Mouse (Mus musculus): ENCODE data around the gene Tmem259. TPM values are rescaled to one million over a fixed set of nuclear protein-coding genes. Genes with fewer than 3 reads are reported as not detected.

Tmem259 gene
- total RNA-seq, 4 experiments from 2014 or later: 116 to 120 (median 117) TPM

DNA sequence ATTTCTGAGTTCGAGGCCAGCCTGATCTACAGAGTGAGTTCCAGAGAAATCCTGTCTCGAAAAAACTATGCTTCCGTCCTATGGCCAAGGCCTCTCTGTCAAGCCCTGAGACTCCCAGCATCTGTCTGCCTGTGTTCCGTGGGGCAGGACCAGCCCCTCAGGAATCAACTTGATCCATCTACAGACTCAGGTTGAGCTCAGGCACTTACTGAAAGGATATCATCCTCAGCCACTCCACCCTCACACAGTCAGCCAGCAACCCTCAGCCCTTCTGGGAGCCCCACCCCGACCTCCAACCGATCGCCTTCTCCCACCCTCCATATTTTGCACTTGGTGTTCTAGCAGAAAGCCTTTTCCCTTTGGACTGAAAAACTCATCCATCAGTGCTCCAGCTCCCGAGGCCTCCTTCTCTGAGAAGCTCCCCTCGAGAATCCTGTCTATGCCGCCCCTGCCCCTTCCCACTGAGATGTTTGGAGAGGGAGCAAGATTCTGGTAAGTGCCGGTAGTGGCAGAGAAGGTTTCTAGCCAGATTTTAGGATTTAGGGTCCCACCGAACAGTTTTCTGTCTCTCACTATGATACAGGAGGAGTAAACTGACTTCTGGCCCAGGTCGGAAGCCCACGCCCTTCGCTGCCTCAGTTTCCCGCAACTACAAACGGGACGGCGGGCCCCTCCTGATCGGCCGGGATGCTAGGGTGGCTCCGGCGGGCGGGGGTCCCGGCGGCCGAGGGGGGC is 3.8 kb upstream of the Tmem259 start:
- peak; percentile 28 for DNase-seq (ENCODE audit: low spot score)

DNA sequence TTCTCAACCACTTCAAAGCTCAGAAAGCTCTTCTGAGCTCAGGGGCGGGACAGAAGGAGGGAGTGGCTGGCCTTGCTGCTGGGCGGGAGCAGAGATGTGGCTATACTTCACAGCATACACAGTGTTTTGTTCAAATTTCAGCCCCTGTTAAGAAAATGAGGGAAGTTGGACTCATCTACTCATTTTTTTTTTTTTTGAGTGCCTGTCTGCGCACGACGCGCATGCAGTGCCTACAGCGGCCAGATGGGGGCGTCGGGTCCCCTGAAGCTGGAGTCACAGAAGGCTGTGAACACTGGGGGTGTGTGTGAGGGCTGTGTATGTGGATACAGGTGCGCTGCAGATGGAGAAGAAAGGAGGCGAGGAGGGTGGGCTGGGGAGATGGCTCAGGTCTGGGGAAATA is 2.8 kb upstream of the Tmem259 start:
- DNase-seq (ENCODE audit: low spot score): peak; percentile 83

DNA sequence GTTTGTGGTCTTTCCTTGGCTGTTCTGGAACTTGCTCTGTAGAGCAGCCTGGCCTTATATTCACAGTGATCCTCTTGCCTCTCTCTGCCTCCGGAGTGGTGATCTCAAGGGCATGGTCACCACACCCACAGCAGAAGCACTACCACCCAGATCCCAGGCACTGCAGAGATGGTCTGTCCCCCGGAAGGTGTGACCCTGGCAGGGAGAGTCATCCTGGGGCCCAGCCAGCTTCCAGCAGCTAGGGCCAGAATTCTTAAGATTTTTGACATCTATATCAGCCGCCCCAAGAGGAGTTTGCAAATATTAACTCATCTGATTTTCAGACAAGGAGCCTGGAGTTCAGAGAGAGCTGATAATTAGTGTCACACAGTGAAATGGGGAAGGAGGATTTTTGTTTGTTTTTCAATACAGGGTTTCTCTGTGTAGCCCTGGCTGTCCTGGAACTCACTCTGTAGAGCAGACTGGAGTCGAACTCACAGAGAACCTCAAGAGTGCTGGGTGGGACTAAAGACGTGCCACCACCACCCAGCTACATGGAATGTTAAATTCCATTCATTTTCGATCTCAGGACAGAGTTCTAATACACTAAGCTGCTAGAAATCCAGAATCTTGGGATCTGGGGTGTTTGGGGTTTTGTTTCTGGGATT is 2.2 kb upstream of the Tmem259 start:
- DNase-seq (ENCODE audit: low spot score): peak; percentile 43

DNA sequence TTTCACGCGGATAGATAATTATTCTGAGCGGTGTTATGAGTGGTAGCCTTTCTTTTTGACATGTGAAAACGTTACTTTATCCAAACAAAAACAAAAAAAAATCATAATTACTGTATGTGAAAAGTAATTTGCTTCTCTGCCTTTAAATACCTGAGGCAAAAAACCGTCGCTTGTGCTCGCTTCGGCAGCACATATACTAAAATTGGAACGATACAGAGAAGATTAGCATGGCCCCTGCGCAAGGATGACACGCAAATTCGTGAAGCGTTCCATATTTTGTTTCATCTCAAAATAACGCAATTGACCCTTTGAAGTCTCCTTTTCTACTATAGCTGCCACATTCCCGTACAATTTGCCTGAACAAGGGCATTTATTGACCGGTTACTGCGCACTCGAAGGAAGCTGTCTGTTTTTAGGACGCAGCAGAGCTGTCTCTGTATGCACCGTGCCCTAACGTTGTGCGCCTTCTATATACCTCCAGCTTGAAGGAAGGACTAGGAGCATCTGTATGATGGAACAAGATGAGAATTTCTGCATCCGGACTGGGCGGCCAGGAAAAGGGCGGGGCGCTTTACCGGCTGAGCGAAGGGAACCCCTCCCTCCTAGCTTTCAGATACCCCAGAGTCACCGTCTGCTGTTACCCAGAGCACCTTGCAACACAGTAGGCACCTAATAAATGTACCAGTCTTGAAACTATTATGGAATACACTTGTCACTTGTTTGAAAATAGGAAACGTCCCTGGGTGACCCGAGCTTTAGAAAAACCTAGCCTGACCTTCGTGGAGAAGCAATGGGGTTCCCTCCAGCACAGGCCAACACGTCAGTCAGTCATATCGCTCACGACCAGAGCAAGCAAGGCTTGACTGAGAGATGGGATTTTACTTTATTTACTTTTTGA is 1.5 kb upstream of the Tmem259 start:
- peak; percentile 80 for DNase-seq (ENCODE audit: low spot score)

DNA sequence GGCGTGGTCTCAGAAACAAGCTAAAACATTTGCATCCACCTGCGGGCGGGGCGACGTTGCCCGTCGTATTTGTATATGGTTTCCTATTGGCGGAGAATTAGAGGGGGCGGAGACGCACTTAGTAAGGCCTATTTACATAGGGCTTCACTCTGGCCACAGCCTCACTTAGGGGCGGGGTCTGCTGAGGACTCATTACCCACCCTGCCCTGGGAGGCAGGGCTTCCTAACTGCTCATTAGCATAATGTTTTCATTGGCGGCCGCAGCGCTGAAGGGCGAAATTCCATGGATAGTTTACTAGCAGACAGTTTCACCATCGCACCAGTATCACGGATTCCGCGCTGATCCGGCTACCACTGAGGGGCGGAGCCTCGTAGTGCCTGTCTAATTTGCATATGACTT is 741 bp upstream of the Tmem259 start:
- DNase-seq (ENCODE audit: low spot score): peak; percentile 98

DNA sequence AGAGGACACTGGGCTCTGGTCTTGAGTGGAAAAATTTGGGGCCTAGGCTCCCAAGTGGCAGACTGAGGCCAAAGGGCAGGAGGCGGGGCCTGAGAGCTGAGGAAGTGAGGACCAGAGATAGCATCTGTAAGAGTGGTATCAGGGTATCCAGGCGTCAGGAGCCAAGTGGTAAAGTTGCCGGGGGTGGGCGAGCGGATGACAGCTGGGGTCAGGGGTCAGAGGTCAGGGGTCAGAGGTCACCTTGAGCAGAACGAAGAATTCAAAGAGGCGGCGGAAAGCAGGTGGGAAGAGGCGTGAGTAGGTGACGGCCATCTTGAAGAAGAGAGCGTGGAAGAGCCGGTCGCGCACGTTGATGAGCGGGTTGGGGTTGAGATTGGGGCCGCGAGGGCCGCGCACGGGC is 460 bp downstream of the Tmem259 start:
- peak; percentile 60 for DNase-seq (ENCODE audit: low spot score)

DNA sequence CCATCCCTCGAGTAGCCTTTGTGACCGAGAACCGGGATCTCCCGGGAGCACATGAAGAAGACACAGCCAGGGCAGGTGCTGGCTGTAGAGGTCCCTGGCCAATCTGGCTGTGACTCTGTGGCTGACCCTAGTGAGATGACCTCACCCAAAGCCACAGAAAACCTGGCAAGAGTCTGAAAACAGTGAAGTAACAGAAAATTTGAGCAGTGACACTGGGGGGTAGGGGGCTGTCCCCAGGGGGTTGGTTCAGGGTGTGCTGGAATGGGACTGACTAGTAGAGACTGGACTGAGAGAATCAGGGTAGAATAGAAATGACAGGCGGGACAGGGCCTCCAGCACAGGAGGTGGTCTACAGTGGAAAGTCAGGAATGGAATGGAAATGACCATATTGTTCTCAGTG is 925 bp downstream of the Tmem259 start:
- DNase-seq (ENCODE audit: low spot score): no peak

DNA sequence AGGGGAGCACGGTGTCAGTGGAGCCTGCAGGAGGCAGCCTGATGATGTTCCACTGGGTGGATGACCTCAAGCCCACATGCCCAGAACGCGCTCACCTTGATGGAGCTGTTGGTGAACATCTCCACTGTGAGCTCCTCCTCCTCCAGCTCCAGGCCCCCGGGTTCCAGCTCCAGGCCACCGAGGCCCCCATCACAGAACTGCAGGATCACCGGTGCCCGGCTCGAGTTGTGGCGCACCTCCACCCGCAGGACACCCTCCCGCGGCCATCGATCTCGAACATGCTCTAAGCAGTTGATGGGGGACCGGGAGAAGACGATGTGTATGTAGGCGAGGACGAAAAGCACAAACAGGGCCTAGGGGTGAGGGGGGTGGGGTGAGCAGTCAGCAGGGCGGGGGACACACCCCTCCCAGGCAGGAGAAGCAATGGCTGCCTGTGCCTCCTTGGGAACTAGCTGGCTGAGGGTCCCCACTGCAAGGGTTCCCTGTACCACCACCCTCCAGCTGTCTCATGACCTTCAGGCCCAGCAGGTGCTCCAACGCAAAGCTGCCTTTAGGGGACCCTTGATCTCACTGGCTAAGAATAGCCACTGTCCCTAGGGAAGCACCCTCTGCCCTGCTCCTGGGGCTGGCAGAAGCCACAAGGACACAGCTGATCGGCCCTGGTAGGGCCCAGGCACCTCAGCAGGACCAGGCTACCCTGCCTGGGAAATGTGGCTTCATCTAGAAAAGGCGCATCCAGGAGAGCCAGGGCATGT is 4.6 kb downstream of the Tmem259 start:
- DNase-seq (ENCODE audit: low spot score): no peak

DNA sequence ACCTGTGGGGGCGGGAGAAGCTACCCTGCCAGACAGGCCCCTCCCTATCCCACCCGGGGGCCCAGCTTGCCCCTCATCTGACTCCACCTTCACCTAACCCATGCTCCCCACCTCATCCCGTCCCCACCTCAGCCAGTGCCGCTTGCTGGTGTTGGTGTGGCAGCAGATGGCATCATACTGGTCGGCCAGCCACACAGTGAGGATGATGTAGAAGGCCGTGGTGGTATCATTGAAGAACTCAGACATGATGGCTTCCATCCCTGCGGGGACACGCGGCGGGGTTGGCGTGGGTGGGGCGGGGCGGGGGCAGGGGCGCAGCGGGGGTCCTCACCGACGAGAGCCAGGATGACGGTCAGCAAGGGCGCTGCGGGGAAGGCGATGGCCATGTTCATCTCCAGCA is 6.1 kb downstream of the Tmem259 start:
- no peak for DNase-seq (ENCODE audit: low spot score)

DNA sequence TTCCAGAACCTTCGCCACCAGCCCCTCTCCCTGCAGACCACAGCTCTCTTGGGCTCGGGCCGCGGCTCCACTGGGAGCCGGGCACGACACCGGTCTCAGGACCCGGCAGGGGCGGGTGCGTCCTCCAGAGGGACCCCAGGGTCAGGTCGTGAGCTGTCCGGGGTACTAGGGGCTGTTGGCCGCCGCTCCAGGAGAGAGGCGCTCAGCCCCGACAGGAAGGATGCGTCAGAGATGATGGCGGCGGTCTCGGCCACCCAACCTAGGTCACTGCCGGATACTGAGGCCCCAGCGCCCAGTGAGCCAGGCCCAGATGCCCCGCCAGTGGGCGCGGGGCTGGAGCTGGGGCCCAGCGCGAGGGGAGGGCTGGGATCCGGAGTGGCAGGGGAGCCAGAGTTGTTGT is 6.8 kb downstream of the Tmem259 start:
- DNase-seq (ENCODE audit: low spot score): no peak

DNA sequence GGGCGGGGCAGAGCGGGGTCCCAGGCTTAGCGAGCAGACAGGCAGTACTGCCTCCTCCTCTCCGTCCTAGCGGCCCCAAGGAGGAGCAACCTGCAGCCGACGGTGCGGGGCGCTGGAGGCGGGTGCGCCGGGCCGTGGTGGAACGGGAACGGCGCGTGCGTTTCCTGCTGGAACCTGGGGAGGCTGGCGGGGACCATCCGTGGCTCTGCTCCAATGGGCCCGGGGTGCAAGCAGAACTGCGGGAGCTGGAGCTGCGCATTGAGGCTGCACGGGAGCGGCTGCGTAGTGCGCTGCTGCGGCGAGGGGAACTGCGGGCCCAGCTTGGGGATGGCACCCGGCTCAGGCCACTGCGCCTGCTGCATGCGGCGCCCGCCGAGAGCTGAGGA is 7.4 kb downstream of the Tmem259 start:
- DNase-seq (ENCODE audit: low spot score): no peak

DNA sequence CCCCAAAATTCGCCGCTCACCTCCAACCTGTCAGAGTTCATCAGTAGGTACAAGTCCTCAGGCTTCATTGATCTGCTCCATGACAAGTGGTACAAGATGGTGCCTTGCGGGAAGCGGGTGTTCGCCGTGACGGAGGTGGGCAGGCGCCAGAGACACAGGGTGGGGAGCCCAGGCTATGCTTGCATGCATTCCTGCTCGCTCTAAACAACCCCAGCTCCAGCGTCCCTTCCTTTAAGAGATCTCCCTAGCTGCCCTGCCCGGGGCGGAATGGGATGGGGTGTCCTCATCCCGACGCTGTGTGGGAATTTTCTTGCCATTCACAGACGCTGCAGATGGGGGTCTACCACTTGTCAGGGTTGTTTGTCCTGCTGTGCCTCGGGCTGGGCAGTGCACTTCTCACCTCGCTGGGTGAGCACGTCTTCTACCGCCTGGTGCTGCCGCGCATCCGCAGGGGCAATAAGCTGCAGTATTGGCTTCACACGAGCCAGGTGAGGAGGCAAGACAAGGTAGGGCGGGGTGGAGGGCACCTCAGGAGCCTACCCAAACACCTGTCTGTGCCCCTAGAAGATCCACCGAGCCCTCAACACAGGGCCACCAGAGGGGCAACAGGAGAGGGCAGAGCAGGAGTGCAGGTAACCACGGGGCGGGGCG is 7.9 kb downstream of the Tmem259 start:
- no peak for DNase-seq (ENCODE audit: low spot score)

DNA sequence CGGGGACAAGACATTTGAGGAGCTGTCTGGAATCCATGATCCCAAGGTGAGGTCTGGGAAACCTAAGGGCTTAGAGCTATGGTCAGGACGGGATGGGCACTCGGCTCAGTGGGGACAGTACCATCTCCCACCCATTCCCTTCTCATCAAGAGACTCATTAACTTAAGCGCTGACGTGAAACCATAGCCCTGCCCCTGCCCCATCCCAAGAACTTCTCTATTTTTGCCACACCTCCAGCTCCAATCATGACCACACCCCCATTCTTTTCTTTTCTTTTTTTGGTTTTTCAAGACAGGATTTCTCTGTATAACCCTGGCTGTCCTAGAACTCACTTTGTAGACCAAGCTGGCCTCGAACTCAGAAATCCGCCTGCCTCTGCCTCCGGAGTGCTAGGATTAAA is 9.5 kb downstream of the Tmem259 start:
- DNase-seq (ENCODE audit: low spot score): no peak

DNA sequence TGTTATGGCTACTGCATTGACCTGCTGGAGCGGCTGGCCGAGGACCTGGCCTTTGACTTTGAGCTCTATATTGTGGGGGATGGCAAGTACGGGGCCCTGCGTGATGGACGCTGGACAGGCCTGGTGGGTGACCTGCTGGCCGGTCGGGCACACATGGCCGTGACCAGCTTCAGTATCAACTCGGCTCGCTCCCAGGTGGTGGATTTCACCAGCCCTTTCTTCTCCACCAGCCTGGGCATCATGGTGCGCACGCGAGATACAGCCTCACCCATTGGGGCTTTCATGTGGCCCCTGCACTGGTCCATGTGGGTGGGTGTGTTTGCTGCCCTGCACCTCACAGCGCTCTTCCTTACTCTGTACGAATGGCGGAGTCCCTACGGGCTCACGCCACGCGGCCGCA is 10.0 kb downstream of the Tmem259 start:
- no peak for DNase-seq (ENCODE audit: low spot score)

DNA sequence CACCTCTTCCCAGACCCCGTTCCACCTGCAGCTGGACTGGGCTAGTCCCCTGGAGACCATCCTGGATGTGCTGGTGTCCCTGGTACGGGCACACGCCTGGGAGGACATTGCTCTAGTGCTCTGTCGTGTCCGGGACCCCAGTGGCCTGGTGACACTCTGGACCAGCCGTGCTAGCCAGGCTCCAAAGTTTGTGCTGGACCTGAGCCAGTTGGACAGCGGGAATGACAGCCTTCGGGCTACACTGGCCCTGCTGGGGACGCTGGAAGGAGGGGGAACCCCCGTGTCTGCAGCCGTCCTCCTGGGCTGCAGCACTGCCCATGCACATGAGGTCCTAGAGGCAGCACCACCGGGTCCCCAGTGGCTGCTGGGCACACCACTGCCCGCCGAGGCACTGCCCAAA is 11.3 kb downstream of the Tmem259 start:
- DNase-seq (ENCODE audit: low spot score): no peak

DNA sequence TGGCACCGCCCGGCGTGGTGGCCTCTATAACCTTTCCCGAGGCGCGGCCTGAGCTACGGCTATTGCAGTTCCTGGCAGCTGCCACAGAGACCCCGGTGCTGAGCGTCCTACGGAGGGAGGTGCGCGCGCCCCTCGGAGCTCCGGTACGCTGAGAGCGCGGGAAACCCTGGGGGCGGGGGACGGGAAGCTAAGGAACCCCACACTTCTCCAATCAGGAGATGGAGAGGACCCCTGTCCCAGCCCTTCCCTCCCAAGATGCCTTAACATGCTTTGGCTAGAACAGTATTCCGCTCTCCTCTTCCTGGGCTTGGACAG is 13.0 kb downstream of the Tmem259 start:
- DNase-seq (ENCODE audit: low spot score): no peak

DNA sequence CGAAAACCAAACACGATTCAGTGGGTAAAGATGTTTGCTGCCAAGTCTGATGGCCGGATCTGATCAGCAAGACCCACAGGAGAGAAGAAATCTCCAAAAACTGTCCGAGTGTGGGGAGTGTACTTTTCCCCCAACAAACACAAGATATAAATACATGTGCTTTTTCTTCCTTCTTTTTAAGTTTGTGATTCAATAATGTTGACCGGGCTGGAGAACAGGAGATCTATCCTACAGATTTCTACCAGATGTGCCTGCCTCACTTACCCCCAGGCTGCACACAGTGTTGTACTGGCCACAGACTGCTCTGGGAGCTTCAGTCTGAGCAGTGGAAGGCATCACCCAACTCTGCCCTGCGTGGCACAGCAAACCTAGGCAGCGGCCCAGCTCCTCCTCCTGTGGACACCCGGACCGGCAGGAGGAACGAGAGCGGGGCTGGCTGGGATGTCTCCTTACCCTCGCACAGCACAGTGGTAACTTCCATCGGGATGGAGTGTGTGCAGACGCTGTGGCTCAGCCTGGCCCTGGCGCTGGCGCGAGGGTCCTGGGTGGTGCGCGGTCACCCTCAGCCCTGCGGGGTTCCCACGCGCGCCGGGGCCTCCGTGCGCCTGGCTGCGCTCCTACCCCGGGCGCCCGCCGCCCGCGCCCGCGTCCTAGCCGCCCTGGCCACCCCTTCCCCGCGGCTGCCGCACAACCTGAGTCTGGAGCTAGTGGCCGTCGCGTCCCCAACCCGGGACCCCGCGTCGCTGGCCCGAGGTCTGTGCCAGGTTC is 13.5 kb downstream of the Tmem259 start, which contains the start of gene Grin3b:
Gene Grin3b, plus strand, starts transcription at position 301 of the 768 bp plus-strand sequence.
- DNase-seq (ENCODE audit: low spot score): no peak

DNA sequence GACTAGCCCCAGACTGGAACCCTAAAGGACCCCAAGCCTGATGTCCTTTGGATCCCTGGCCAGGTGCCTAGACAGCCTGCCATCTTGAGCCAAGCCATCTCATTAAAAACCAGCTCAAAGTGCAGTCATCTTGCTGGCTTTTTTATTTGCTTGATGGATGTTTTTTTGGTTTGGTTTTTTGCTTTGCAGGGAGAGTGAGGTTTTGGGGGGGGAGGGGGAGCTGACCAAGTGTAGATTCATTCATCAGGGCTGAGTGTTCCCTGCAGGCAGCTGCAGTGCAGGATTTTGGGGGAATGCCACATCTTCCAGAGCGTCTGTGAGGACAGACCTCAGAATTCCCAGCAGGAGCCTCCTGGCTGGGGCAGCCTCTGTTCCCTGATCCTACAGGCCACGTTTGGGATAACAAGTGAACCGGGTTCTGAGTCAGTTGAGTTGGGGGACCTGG is 15.0 kb downstream of the Tmem259 start:
- DNase-seq (ENCODE audit: low spot score): no peak

DNA sequence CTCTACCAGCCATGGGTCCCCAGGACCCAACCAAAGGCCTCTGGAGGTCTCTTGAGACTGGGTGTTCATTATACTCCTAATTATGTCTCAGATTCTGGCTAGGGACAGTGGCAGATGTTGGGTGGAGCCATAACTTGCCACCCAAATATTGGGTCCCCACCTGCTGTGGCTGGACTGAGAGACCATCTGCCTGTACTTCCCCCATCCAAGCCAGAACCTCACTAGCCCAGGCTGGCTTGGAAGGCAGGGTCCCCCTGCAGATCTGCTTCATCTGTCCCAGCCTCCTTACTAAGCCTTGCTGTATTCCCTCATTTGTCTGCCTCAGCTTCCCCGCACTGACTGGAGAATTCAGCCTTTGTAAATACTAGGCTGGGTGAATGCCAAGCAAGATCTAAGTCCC is 15.9 kb downstream of the Tmem259 start:
- no peak for DNase-seq (ENCODE audit: low spot score)

DNA sequence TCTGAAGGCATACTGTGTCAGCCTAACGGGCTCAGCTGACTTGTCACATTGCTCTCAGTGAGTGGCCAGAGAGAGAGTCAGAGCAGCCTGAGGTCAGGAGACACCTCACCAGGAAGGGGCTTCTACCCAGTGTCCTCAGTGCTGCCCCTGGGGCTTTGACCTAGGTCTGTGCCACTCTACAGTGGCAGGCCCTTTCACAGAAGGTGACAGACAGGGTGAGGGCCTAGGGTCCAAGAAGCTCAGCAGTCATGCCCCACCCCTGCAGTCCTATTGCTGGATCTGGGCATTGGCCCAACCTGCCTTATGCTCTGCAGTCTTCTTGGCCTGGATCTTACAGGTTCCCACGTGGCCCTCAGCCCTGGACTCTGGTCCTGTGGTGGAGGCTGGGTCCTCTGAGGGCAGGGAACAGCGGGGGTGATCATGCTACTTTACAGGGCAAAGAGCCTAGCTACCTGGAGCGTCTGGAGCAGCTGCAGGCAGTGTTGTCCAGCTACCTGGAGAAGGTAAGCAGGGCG is 17.2 kb downstream of the Tmem259 start:
- peak; percentile 68 for DNase-seq (ENCODE audit: low spot score)
